Mouse (Mus musculus) left cerebral cortex, adult 11 months (tissue): ENCODE results near the gene Znrd1.
"Not testable (repeated sequence)": the region's sequence is repeated elsewhere in the genome, so short reads cannot be mapped to it uniquely, and the experiment has no call there.

Source experiments
- DNase-seq: peaks from one replicate; pipeline ENCODE4 v3.0.0; 2022; ENCODE audit warnings: low spot score

The Znrd1 gene

GRCm38 (mm10) chr17:36957999-36958743 is at the start of gene Znrd1, which contains the start of gene Znrd1as:
Gene Znrd1, minus strand, starts transcription at chr17:36958559.
Gene Znrd1as, plus strand, starts transcription at chr17:36958592.
- peak; percentile 95 for DNase-seq

- DNase-seq = no peak
These were observed 45.0 kb upstream of the Znrd1 start for GRCm38 (mm10) chr17:37003366-37003765.

GRCm38 (mm10) chr17:37002364-37003330 is 44.3 kb upstream of the Znrd1 start:
- no peak for DNase-seq

- DNase-seq = no peak
These were observed 42.5 kb upstream of the Znrd1 start, which contains the start of gene Zfp57 for GRCm38 (mm10) chr17:37000863-37001262. Gene Zfp57, plus strand, starts transcription at chr17:37001163.

GRCm38 (mm10) chr17:36998477-36998876 is 40.1 kb upstream of the Znrd1 start:
- no peak for DNase-seq

- peak; percentile 58 for DNase-seq
These were observed 38.8 kb upstream of the Znrd1 start for GRCm38 (mm10) chr17:36997033-36997735.

- no peak for DNase-seq
These were observed 37.1 kb upstream of the Znrd1 start for GRCm38 (mm10) chr17:36995448-36995847.

- DNase-seq = no peak
These were observed 36.2 kb upstream of the Znrd1 start for GRCm38 (mm10) chr17:36994528-36994927.

GRCm38 (mm10) chr17:36993770-36994325 is 35.5 kb upstream of the Znrd1 start:
- DNase-seq = no peak

- no peak for DNase-seq
These were observed 34.2 kb upstream of the Znrd1 start for GRCm38 (mm10) chr17:36992336-36993104.

GRCm38 (mm10) chr17:36990630-36991029 is 32.3 kb upstream of the Znrd1 start:
- DNase-seq = not testable (repeated sequence)

- DNase-seq = no peak
These were observed 31.1 kb upstream of the Znrd1 start, which contains the start of gene H2-M5 for GRCm38 (mm10) chr17:36989437-36989836. Gene H2-M5, minus strand, starts transcription at chr17:36989537.

- no peak for DNase-seq
These were observed 30.1 kb upstream of the Znrd1 start for GRCm38 (mm10) chr17:36988475-36988874.

GRCm38 (mm10) chr17:36982253-36983155 is 24.1 kb upstream of the Znrd1 start:
- DNase-seq = no peak

- DNase-seq = no peak
These were observed 23.5 kb upstream of the Znrd1 start for GRCm38 (mm10) chr17:36981845-36982244.

GRCm38 (mm10) chr17:36981221-36981813 is 23.0 kb upstream of the Znrd1 start, which contains the start of gene 2410137M14Rik:
Gene 2410137M14Rik, minus strand, starts transcription at chr17:36981237.
- no peak for DNase-seq

- no peak for DNase-seq
These were observed 15.0 kb upstream of the Znrd1 start for GRCm38 (mm10) chr17:36973271-36973787.

GRCm38 (mm10) chr17:36972791-36973190 is 14.4 kb upstream of the Znrd1 start:
- DNase-seq = no peak
